20 mouse cellular contexts compared by ENCODE assay signal in genomic region chr14:46783327-46783926, GRCm38 (mm10). TPM values are rescaled to one million over a fixed set of nuclear protein-coding genes. Genes with fewer than 3 reads are reported as not detected.
DNase-seq lines count a peak whose midpoint lies in the region; ATAC-seq lines count a peak whose summit lies in the region.
"Had no signal": no experiment of that assay in that cellular context is flagged by ENCODE, and none has a peak within 500 bp of the region (broad histone marks: within the 10 kb centered on the region; RNA-seq: fewer than 3 reads in every experiment).

No protein-coding gene starts in this region.

- H3K4me1 ChIP-seq in midbrain, embryonic 11.5 days (ENCODE audit: control insufficient read depth, insufficient read depth, low read length), result peaks cover 7% of the 10 kb centered on the region
- peaks cover 12% of the 10 kb centered on the region; the same call in 1 of the 2 replicates for H3K4me1 ChIP-seq in midbrain, embryonic 14.5 days (ENCODE audit: control insufficient read depth, insufficient read depth, low read length)

- no peak for ATAC-seq in CD4-positive, CD25-positive, alpha-beta regulatory T cell, adult 4 months
- no peak for ATAC-seq in midbrain, embryonic 11.5 days (ENCODE audit: low FRiP score)
- no peak for ATAC-seq in midbrain, embryonic 14.5 days (ENCODE audit: low FRiP score, low TSS enrichment)
- ATAC-seq: forebrain, embryonic 13.5 days; forebrain, embryonic 15.5 days; forebrain, postnatal 0 days had no signal

- H3K4me3 ChIP-seq in midbrain, embryonic 11.5 days (ENCODE audit: low read depth, low read length), result no peak overlapping the region
- no peak overlapping the region for H3K4me3 ChIP-seq in midbrain, embryonic 14.5 days (replicated peaks; ENCODE audit: low read depth, low read length)
- H3K4me3 ChIP-seq: embryonic facial prominence, embryonic 10.5 days; embryonic facial prominence, embryonic 12.5 days; forebrain, embryonic 13.5 days; forebrain, embryonic 15.5 days had no signal

- H3K27ac ChIP-seq in midbrain, embryonic 11.5 days (ENCODE audit: low read depth, low read length), result no peak overlapping the region
- H3K27ac ChIP-seq in midbrain, embryonic 14.5 days (replicated peaks; ENCODE audit: low read depth, low read length), result no peak overlapping the region
- H3K27ac ChIP-seq: embryonic facial prominence, embryonic 10.5 days; embryonic facial prominence, embryonic 12.5 days; forebrain, embryonic 13.5 days; forebrain, embryonic 15.5 days had no signal

- peak; percentile 11 for DNase-seq in CD4-positive, CD25-positive, alpha-beta regulatory T cell, adult 2 months (ENCODE audit: low read depth, low spot score)
- DNase-seq in midbrain, embryonic 11.5 days (ENCODE audit: low spot score, missing footprints), result peak; percentile 12
- DNase-seq in midbrain, embryonic 14.5 days, result no peak
- no peak for DNase-seq in urinary bladder, postnatal 25 days (ENCODE audit: low spot score)
- DNase-seq: adrenal gland, adult 2 months; adrenal gland, postnatal 10 days; adrenal gland, postnatal 25 days; B cell, adult 2 months; cerebellum, adult 11 months; cerebellum, adult 18-20 months; cerebellum, adult 8-10 months; cerebellum, adult 9-11 months; cerebellum, postnatal 14 days; cerebellum, postnatal 36 days; forebrain, postnatal 0 days had no signal

- WGBS in midbrain, embryonic 11.5 days, result 94% methylated on average over 10 of the region's 10 CpGs
- WGBS in midbrain, embryonic 14.5 days, result 94% methylated on average over 10 of the region's 10 CpGs

- peaks cover 5% of the 10 kb centered on the region; the same call in 1 of the 2 replicates for H3K9me3 ChIP-seq in midbrain, embryonic 11.5 days (ENCODE audit: control insufficient read depth, low read length)
- H3K9me3 ChIP-seq in midbrain, embryonic 14.5 days (ENCODE audit: control insufficient read depth, low read length), result no peaks in the 10 kb centered on the region
- H3K9me3 ChIP-seq: forebrain, embryonic 15.5 days had no signal

- H3K27me3 ChIP-seq in midbrain, embryonic 11.5 days (ENCODE audit: control insufficient read depth, insufficient read depth, low read length), result no peaks in the 10 kb centered on the region
- H3K27me3 ChIP-seq in midbrain, embryonic 14.5 days (ENCODE audit: control insufficient read depth, insufficient read depth, low read length), result no peaks in the 10 kb centered on the region
- H3K27me3 ChIP-seq: embryonic facial prominence, embryonic 12.5 days; forebrain, embryonic 13.5 days; forebrain, embryonic 15.5 days had no signal

- H3K36me3 ChIP-seq in midbrain, embryonic 11.5 days (ENCODE audit: control insufficient read depth, insufficient read depth, low read length), result peaks cover 17% of the 10 kb centered on the region
- peaks cover 42% of the 10 kb centered on the region for H3K36me3 ChIP-seq in midbrain, embryonic 14.5 days (ENCODE audit: control insufficient read depth, insufficient read depth, low read length)

- no peak overlapping the region for H3K9ac ChIP-seq in midbrain, embryonic 11.5 days (ENCODE audit: low read length)
- H3K9ac ChIP-seq in midbrain, embryonic 14.5 days (replicated peaks; ENCODE audit: low read length), result no peak overlapping the region
- H3K9ac ChIP-seq: embryonic facial prominence, embryonic 12.5 days; forebrain, embryonic 13.5 days; forebrain, embryonic 15.5 days; forebrain, postnatal 0 days had no signal

- H3K4me2 ChIP-seq in midbrain, embryonic 11.5 days, result no peak overlapping the region
- H3K4me2 ChIP-seq in midbrain, embryonic 14.5 days (ENCODE audit: low read length), result no peak overlapping the region
- H3K4me2 ChIP-seq: embryonic facial prominence, embryonic 12.5 days; forebrain, embryonic 13.5 days; forebrain, embryonic 15.5 days had no signal

RNA-seq across cellular contexts. Expression of gene Cnih1, which starts 4.8 kb away (rescaled TPM):
- 10 to 100 TPM; 63.4 to 68.6 TPM for polyA plus RNA-seq in CD4-positive, CD25-positive, alpha-beta regulatory T cell, adult 4 months (2017; shearing (Covaris generic))
- polyA plus RNA-seq in midbrain, embryonic 11.5 days (2014; fragmentation: Nextera tagmentation; extraction: Ambion mirVana), result 229 and 249 TPM in 2 replicates
- 196 and 204 TPM in 2 replicates for polyA plus RNA-seq in midbrain, embryonic 14.5 days (2014; fragmentation: Nextera tagmentation; extraction: Ambion mirVana)

RNA-seq across cellular contexts. Expression of gene Cdkn3, which starts 23.1 kb away (rescaled TPM):
- 10 to 100 TPM in 1 of 2 experiments, 1 to 10 TPM in 1; 6.0 to 11.7 TPM for polyA plus RNA-seq in CD4-positive, CD25-positive, alpha-beta regulatory T cell, adult 4 months (2017; shearing (Covaris generic))
- polyA plus RNA-seq in midbrain, embryonic 11.5 days (2014; fragmentation: Nextera tagmentation; extraction: Ambion mirVana), result 47.2 and 53.8 TPM in 2 replicates
- 6.2 and 11.7 TPM in 2 replicates for polyA plus RNA-seq in midbrain, embryonic 14.5 days (2014; fragmentation: Nextera tagmentation; extraction: Ambion mirVana)
- polyA plus RNA-seq: adrenal gland, adult 2 months had no signal

RNA-seq across cellular contexts. Expression of gene Gmfb, which starts 38.6 kb away (rescaled TPM):
- 10 to 100 TPM; 94.7 to 96.2 TPM for polyA plus RNA-seq in CD4-positive, CD25-positive, alpha-beta regulatory T cell, adult 4 months (2017; shearing (Covaris generic))
- 118 and 127 TPM in 2 replicates for polyA plus RNA-seq in midbrain, embryonic 11.5 days (2014; fragmentation: Nextera tagmentation; extraction: Ambion mirVana)
- polyA plus RNA-seq in midbrain, embryonic 14.5 days (2014; fragmentation: Nextera tagmentation; extraction: Ambion mirVana), result 118 and 155 TPM in 2 replicates

RNA-seq across cellular contexts. Expression of gene Cgrrf1, which starts 48.5 kb away (rescaled TPM):
- polyA plus RNA-seq in CD4-positive, CD25-positive, alpha-beta regulatory T cell, adult 4 months (2017; shearing (Covaris generic)), result 10 to 100 TPM in 1 of 2 experiments, 1 to 10 TPM in 1; 7.4 to 10.1 TPM
- 38.6 and 38.7 TPM in 2 replicates for polyA plus RNA-seq in midbrain, embryonic 11.5 days (2014; fragmentation: Nextera tagmentation; extraction: Ambion mirVana)
- 23.7 and 24.0 TPM in 2 replicates for polyA plus RNA-seq in midbrain, embryonic 14.5 days (2014; fragmentation: Nextera tagmentation; extraction: Ambion mirVana)

Comparison
In these comparisons a context has a peak if more than half of its experiments do, and no peak if none do; other contexts are left out.
1. DNase-seq: peak in CD4-positive, CD25-positive, alpha-beta regulatory T cell, adult 2 months (single experiment) and midbrain, embryonic 11.5 days (single experiment); none in midbrain, embryonic 14.5 days (single experiment) and urinary bladder, postnatal 25 days (single experiment).